Mouse (Mus musculus) erythroblast, adult 5-6 weeks (primary cell): ENCODE results near the gene D630045J12Rik. TPM values are rescaled to one million over a fixed set of nuclear protein-coding genes. Genes with fewer than 3 reads are reported as not detected.

ENCODE experiments used
- ATAC-seq: replicated peaks from 2 replicates; pipeline ENCODE4 v1.8.0; 2016; ENCODE audit warnings: moderate number of reproducible peaks, mild to moderate bottlenecking, moderate TSS enrichment, inconsistent platforms; ENCODE audit not compliant: poor library complexity, low FRiP score, severe bottlenecking
- total RNA-seq, 2 experiments: library from RNA; stranded (forward) in 1 of 2; stranded (reverse) in 1 of 2; fragments of 150-400 nt in 1 of 2; fragments of 200-764, 138-1000 nt in 1 of 2; gene quantifications; 2 replicates each; pipeline versions ENCODE4 v1.2.3 to v1.2.4; 2015 to 2017; ENCODE audit warnings: low replicate concordance in 2 of 2

Gene D630045J12Rik
- total RNA-seq, 2 experiments from 2014 or later = 0.09 to 0.19 TPM

DNA sequence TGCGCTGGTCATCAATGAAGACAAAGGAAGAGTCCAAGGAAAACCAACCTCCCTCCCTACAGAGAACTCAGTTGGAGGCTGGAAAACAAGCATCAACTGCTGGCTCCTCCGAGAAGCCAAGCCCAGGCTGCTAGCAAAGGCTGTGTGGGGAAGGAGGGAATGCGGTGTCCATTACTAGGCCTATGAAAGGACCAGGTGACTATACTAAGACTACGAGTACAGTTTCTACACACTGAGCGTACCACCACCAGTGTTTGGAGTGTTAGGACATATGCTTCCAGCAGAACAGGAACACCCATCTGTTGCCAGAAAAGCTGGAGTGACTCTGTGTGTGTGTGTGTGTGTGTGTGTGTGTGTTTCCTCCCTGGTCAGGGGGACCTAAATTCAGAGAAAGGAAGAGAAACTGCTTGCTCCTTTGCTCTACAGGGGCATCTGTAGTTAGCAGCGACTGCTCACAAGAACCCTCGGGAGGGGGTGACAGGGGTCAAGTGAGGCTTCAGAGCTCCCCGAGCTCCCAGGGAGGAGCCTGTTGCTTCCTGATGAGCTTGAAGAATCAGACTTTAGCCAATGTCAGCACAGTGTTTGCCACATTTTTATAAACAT lies 108.2 kb downstream of the D630045J12Rik start:
- ATAC-seq = no peak

DNA sequence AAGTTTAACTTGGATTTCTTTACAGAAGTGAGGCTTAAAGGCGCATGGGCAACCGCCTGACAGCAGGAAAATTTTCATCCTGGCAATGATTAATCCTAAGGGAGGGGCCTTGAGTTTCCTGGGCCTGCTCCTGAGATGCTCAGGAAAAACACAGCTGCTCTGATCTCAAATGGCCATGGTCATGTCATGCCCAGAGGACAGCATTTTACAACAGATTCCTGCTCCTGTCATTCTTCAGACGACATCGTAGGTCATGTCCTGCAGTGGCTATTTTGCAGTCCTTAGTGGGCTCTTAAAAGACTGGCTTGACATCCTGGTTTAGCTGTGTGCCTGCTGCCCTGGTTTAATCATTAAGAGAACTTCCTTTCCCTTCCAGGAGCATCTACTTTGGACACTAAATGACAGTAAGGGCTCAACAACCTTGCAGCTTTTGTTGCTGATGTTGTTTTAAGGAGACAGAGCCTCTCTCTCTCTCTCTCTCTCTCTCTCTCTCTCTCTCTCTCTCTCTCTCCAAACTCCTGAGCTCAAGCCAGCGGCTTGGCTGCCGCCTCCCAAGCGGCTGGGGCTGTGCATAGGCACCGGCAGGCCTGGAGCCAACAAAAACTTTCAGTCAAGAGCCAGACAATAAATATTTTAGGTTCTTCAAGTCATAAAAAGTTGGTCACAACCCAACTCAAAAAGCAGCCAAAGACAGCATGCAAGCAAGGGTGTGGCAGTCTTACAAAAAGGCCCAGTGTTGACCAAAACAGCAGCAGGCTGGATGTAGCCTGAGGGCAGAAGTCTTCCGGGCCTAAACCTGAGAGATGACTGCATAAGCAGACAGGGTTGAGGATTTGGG lies 109.4 kb downstream of the D630045J12Rik start:
- no peak for ATAC-seq

DNA sequence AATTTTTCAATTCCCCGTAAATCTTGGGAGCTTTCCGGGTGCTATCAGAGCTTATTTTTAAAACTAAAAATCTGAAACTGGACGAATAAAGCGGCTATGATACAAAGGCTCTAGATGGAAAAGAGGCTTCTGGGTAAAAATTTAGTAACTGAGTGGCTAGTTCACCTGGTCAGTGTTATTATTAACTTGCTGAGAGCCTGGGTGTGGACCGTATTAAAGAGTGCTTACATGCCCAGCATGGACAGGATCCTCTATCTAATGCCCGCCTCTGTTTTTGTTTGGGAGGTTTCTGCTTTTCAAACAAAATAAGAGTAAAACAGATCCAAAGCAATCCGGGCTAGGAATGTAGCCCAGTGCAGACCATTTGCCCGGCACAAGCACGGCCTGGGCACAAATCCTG lies 113.4 kb downstream of the D630045J12Rik start:
- no peak for ATAC-seq

DNA sequence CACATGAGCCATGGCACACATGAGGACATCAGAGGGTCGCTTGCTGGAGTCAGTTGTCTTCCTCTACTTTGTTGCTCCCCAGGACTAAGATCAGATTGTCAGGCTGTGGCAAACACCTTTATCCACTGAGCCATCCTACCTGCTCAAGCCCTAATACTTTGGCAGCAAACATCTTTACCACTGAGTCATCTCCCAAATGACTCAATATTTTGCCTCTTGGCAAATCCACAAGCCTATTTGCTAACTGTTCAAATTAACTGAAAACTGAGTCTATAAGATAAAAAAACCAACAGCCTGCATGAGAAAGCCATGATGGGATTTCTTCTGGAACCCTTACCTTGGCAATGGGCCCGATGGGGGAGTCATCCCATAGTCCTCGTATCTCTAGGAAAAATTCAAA lies 114.7 kb downstream of the D630045J12Rik start:
- no peak for ATAC-seq

DNA sequence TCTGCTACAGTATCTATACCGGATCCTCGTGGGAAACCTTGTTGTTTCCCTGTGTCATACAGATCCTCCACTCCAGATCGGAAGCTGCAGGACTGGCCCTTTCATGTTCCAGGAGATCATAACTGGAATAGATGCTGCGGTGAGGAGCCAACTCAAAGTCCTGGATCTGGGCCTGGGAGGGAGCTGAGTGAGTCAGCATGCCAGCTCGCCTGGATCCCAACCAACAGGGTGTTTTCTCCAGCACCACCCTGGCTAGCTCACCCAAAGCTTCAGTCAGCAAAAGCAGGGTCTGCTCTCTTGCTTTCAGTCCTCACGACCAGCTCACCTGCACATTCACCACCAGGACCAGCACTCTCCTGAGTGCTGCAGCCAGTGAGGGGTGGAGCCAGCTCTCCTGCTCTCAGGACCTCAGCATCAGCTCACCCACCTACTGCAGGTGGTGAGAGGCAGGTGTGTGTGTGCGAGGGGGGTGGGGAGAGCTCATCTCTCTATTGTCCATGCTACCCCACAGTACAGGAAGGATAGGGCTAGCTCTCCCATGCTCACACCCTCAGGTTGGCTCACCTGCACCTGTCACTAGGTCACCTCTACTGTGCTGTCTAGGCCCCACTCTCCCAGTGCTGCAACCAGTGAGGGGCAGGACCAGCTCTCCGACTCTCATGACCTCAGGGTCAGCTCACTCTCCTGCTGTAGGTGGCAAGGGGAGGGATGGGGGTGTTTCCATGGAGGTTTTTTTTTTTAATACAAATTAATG lies 118.8 kb downstream of the D630045J12Rik start:
- no peak for ATAC-seq

DNA sequence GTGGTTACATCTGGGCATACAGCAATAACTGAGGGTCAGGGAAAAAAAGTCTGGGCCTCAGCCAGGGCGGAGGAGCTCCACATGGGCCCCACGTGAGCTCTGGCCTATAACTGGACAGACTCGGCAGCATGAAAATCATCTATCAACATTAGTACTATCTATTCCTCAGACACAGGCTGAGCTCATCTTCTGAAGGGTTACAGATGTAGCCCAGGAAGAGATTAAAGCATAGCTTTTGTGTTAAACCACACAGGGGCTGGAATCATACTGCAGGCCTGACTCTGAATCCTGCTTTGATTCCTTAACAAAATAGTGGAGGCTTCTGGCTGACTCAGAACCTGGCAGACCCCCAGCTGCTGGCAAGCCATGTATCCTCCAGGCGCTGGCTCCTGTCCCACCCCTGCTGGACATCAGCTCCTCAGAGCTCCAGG lies 122.0 kb downstream of the D630045J12Rik start:
- no peak for ATAC-seq

DNA sequence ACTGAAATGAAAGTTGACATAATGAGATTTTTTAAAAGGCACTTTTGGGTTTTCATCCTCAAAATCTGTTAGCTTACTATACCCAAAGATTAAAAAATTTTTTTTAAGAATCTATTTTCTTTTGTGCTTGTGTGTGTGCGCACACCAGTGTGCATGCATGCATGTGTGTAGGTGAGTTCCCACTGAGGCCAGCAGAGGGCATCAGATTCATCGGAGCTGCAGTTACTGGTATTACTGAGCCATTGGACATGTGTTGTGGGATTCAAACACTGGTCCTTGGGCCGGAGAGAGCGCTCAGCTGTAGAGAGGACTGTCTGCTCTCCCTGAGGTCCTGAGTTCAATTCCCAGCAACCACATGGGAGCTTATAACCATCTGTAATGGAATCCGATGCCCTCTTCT lies 123.9 kb downstream of the D630045J12Rik start:
- ATAC-seq = no peak

DNA sequence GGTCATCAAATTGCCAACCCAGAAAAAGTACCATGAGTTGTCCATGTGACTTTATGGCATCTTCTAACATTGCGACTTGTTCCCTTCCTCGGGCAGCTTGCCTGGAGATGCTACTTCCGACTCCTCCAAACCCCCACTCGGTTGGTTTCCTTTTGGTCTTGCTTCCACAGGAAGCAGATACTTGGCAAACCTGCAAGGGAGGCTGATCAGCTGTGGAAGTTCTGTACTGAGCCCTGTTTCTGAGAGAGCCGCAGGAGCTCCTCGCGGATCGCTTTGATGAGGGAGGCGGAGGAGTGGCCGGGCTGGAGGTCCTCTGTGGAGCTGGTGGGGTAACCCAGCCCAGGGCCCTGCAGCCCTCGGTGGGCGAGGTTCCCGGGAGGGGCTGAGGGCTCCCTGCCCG lies 125.7 kb downstream of the D630045J12Rik start:
- no peak for ATAC-seq

DNA sequence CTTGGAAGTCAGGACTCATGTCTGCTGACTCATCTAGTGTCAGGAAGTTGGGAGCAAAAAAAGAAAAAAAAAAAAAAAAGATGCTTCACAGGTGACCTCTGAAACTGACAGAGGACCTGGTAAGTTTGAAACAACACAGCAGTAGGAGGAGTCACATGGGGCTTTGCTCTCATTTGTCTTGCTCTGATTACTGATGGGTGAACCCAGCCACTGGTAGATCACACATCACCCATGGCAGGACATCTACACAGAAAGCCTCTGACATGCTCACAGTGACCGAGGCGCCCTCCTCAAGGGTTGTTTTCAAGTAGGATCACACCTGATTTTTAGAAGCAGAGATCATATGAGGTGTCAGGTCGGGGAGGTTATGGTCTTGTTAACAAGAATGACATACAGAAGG lies 128.3 kb downstream of the D630045J12Rik start:
- ATAC-seq = no peak

DNA sequence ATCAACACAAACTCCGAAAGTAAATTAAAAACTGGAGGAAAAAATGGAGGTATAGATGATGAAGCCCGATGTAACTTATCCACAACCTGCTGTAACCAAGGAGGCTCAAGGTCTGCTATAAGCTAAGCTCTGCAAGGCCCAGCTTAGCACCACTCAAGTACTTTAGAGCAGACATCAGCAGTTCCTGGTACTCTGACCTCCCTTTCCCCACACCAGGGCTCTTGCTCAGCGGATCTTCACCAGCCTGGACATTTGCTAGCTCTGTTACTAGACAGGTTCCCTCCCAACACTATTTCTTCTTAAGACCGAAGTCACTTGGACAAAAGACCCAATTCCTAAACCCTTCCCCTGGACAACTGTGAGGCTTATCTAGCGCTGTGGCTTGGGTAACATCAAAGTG lies 128.9 kb downstream of the D630045J12Rik start:
- no peak for ATAC-seq

DNA sequence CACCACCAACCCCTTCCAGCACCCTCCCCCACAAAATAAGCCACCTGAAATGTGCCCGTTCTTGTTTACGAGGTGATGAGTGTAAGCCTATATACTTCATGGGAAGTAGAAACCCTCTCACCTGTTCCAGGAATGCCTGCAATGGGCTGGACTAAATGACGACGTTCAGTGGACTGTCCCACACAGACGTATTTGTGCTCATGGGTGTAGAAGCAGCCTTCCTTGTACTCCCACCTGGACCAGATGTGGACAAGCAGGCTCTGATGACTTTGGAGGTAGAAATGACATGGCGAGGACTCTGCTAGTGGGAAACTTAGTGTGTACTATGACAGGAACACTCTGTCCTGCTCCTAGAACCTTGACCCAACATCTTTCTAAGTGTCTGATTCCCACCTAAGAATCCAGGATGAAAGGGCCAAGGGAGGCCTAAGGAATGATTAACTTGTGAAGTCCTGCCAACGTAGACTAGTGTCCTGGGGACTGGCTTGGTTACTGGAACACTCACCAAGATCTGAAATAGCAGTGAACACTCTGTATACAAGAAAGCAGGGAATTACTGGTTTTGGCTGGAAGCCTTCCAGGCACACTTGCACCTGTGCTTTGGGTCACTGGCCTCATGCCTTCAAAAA lies 129.5 kb downstream of the D630045J12Rik start, which contains the start of gene Atp6v0a4:
Atp6v0a4 (minus strand) TSS at position 380 of the 629 bp plus-strand sequence.
- ATAC-seq = no peak

DNA sequence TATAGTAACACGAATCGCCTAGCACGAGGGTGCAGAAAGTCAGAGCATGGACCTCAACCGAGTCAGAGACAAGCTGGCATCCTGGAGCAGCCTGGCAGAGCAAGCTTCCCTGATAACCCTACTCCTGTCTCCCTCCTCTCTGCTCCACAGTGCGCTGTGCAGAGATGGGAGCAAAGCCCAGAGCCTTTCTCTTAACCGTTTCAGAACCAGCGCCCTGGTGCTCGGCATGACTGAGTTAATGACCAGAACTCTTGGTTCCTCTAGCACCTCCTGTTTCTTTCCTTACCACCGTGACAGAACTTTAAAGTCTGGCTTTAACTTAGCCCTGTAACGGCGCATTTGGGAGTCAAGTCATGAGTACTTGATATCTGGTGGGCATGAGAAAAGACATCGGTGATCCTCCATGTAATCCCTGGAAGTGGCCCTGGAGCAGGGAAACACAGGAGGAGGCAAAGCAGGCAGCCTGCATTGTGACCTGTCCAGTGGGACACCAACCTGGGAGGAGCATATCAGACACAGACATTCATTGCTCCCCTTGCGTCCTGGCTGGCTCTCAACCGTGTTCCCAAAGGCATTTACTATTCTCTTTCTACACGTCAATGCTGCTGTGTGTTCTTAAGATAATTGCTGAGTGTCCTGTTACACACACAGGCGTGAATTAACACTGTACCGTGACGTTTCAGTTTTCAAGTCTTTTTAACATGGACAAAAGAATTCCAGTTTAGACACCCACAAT lies 130.2 kb downstream of the D630045J12Rik start:
- ATAC-seq = no peak

DNA sequence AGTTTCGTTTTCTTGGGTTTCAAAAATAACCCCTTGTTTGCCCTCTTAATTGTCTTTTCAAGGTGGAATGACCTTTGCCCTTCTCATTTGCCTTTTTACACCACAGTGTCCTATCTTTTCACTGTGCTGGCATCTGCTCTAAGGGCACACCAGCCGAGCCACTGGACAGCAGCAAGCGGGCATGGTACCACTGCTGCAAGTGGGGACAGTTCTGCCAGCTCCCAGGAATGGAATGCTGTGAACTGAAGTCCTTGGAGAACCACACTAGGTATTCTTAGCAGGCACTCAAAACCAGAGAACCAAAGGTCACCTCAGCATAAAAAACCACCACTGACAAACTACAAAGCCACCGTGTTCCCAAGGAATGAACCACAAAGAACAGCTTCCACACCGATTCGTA lies 131.0 kb downstream of the D630045J12Rik start:
- no peak for ATAC-seq

DNA sequence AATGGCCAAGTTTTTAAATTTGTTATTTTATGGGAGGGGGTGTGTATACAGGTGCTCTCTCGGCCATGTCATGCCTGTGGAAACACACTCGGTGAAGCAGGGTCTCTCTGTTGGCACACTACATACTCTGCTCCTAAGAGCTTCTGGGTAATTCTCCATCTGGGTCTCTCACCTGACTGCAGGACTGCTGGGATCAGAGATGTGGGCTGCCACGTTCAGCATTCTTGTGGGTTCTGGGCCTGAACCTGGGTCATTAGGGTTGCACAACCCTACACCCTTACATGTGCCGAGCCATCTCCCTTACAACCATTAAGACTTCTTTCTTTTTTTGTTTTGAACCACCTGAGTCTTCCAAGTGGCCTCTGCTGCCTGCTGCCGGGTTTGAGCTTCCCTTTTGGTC lies 132.0 kb downstream of the D630045J12Rik start:
- no peak for ATAC-seq

DNA sequence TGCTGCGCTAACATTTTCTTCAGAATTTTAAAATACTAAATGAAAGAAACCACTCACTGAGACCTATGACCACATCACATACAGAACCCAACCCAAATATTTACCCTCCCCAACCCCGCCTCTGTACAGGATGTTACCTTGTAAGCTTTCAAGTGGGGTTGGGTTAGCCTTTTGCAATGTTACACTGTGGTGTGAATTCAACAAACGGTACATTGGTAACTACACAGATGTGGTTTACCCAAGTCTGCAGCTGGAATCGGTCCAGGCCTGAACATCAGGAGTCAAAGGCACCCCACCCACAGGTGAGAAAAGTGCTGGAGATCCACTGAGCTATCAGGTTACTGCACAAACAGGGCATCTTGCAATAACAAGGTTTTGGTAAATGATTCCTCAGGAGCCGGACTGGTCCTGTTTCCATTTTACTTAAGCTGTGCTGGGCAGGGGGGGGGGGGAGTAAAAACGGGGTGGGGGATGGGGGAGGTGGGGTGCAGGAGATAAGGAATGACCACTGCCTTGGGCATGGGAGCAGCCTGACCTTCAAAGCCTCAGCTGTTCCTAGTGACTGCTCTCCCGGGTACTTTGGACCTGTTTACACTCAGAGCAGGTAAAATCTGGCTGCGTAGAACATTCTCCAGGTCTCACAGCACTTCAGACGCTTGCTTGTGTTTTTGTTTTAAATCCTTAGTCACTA lies 133.0 kb downstream of the D630045J12Rik start:
- ATAC-seq = no peak

DNA sequence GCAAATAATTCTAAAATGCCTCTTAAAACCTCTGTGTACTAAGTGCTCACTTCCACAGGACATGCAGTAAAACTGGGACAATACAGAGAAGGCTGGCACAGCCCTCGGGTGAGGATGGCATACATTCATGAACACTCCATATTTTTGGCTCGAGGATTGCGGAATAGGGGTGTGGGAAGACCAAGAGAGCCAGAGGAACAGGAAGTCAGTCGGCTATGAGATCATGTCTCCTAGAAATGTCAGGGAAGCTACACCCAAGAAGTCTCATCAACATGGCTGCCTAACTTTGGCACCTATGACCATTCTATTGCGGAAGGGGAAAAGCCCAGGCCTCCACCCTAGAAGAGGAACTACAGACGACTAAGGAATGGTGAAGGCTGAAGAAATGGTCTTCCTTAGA lies 135.5 kb downstream of the D630045J12Rik start:
- no peak for ATAC-seq

DNA sequence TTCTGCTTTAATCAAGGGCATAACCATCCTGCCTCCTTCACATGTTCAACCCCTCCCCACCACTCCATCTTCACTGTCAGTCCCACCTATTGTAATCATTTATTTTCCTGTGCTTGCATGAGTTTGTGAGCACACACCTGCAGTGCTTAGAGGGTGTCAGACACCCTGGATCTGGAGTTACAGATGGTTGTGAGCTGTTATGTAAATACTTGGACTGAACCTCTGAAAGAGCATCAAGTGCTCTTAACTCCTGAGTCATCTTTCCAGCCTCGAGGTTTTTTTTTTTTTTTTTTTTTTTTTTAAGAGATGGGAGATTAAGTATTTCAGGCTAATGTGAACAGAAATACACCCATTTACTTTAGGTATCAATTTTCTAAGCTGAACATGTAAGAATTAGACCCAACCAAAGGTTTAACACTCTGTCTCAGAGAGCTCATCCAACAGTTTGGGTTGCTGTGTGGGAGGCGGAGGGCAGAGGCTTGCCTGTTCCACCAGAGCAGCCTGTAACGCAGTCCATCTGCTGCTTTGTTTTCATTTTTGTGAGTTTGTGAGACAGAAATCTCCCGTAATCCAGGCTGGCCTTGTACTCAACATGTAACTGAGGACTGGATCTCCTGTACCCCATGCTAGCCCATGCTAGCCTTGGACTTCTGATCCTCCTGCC lies 137.6 kb downstream of the D630045J12Rik start:
- no peak for ATAC-seq

DNA sequence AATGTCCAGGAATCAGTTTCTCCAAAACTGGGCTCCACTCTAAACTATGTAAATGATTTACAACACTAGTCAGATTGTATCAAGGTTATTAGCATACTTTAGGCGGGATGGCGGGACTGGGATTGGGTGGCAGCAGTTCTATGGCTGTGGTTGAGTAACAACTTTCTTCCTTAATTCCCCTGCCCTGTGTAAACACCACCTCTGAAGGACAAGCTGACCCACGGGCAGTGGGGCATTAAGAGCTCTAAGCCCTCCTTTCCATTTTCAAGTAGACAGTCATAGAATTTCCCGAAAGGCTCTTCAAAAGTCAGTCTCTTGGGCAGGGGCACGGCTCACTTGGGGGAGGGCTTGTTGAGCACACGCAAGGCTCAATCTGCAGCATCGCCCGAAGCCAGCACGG lies 142.9 kb downstream of the D630045J12Rik start:
- ATAC-seq = no peak
